Mouse (Mus musculus) G1E (cell line): ENCODE data around the gene Car9.

Source experiments
- CTCF ChIP-seq: IDR thresholded peaks from 2 replicates; pipeline ENCODE4 v1.5.1; 2012; ENCODE audit warnings: low read depth, low read length, inconsistent platforms, mixed read lengths
- GATA1 ChIP-seq: IDR thresholded peaks from 2 replicates; pipeline ENCODE4 v1.6.1; 2012; ENCODE audit warnings: borderline replicate concordance, low read length, inconsistent platforms, mixed read lengths
- GATA2 ChIP-seq: IDR thresholded peaks from 2 replicates; pipeline ENCODE4 v1.6.1; 2012; ENCODE audit warnings: low read depth, low read length, inconsistent platforms, borderline replicate concordance
- POLR2AphosphoS5 ChIP-seq: IDR thresholded peaks from 2 replicates; pipeline ENCODE4 v1.6.1; 2012; ENCODE audit warnings: low read depth, low read length, inconsistent platforms; ENCODE audit not compliant: insufficient replicate concordance
- TAL1 ChIP-seq: conservative IDR thresholded peaks from 2 replicates; pipeline ENCODE4 v1.6.1; 2012; ENCODE audit warnings: low read depth, low read length, inconsistent platforms, mixed read lengths

- no peak for TF ChIP-seq CTCF
- no peak for TF ChIP-seq GATA1
- no peak for TF ChIP-seq TAL1
- no peak for TF ChIP-seq POLR2AphosphoS5
- TF ChIP-seq GATA2 = no peak
These were observed 26.5 kb downstream of the Car9 start for GRCm38 (mm10) chr4:43533270-43533669.
